Mouse (Mus musculus) frontal cortex, postnatal 25 days (tissue): ENCODE measurements around the gene Ccz1.
"Not testable (repeated sequence)": the region's sequence is repeated elsewhere in the genome, so short reads cannot be mapped to it uniquely, and the experiment has no call there.

Experiments used
- DNase-seq, 2 experiments: peaks; one replicate each; pipeline ENCODE4 v3.0.0; 2022; ENCODE audit warnings: low spot score in 2 of 2

Gene Ccz1

GRCm38 (mm10) chr5:144014551-144015311 is at the start of gene Ccz1:
Ccz1 (minus strand) TSS chr5:144014877.
- peak; percentile 54 to 57 for DNase-seq

GRCm38 (mm10) chr5:144064093-144064492 is 49.4 kb upstream of the Ccz1 start:
- no peak for DNase-seq

- DNase-seq: no peak
Measured at GRCm38 (mm10) chr5:144054340-144054739, 39.7 kb upstream of the Ccz1 start.

- DNase-seq: no peak
Measured at GRCm38 (mm10) chr5:144053450-144053849, 38.8 kb upstream of the Ccz1 start.

GRCm38 (mm10) chr5:144051268-144051667 is 36.6 kb upstream of the Ccz1 start:
- no peak for DNase-seq

DNA sequence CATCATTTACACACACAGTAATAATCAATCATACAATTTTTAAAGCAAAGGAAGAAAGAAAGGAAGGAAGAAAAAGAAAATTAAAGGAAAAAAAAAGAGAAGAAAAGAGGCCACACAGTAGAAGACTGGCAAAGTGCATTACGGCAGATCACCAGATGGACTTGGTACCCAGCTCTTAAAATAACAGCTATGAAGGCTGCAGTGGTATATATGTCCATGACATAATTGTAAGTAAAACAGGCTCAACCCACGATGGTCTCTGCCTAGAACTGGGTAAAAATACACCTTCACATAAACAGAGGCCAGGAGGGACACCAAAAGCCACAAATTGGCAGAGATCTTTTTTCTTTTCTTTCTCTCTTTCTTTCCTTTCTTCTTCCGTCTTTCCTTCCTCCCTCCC is 35.2 kb upstream of the Ccz1 start:
- no peak for DNase-seq

- DNase-seq: no peak
Measured at GRCm38 (mm10) chr5:144047324-144047723, 32.6 kb upstream of the Ccz1 start.

- no peak for DNase-seq
Measured at GRCm38 (mm10) chr5:144043166-144043565, 28.5 kb upstream of the Ccz1 start.

DNA sequence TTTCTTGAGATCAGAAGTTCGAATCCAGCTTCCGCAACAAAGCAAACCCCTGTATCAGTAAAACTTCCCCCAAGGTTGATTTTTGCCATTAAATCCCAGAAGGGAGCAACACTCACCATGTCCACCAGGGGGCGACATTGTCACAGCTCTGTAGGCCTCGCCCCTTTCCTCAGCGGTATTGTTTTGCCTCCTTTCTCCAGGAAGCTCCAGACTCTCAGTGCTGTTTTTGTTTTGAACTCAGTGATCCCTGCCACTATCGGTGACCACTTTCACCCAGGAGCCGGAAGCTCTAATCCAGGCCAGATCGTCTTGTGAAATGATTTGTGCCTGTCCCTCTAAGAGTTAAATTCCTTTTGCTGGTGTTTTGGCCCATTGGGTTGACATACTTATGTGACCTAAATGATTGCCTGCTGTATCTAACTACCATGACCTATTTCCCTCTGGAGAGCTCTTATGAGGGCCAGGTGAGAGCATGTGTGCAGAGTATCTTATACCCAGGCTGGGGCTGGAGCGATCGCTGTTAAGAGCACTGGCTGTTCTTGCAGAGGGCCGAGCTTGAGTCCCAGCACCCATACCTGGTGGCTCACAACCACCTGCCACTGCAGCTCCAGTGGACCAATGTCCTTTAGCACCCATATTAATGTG is 26.2 kb upstream of the Ccz1 start:
- DNase-seq: peak; percentile 67 to 68

DNA sequence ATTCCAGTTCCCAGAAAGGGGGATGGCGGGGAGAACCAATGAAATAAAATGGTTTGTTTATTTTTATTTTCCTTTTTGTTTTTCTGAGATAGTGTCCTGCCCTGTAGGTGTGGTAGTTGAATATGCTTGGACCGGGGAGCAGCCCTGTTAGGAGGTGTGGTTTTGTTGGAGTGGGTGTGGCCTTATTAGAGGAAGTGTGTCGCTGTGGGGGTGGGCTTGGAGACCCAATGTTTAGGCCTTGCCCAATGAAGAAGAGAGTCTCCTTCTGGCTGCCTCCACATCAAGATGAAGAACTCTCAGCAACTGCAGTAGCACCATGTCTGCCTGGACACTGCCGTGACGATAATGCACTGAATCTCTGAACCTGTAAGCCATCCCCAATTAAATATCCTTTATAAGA is 25.2 kb upstream of the Ccz1 start:
- DNase-seq: no peak

GRCm38 (mm10) chr5:144039156-144039675 is 24.5 kb upstream of the Ccz1 start:
- no peak for DNase-seq

DNA sequence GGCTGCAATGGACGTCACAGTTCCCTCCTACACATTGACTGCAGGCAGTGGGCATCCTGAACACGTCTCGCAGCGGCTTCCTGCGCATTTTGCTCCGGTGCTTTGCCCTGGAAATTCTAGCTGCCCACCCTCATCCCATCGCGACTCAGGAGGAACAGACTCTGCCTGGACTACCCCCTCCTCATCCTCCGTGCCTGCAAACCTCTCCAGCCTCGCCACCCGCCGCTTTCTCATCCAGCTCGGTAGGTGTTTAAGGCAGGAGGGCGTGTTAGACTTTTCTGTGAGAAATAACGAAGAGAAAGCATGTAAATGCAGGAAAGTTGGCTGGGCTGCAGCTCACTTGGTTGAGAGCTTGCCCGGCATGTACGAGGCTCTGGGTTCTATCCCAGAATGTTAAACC is 22.3 kb upstream of the Ccz1 start:
- DNase-seq: no peak

DNA sequence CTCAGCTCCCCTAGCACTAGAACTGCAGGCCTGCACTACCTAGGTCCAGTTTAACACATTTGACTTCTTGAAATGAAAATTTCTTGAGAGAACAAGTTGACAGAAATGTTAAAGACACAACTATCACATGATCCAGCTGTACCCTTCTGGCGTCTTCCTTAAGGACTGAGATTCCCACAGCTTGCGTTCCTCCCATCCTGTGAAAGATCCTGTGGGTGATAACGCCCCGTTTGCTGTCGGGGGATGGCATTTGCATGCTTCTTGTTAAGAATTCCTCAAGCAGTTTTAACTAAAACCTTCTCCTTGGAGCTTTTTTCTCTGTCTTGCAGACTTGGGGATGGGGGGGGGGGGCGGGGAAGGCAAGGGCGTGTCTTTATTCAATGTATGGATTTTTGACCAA is 19.9 kb upstream of the Ccz1 start:
- DNase-seq: no peak

GRCm38 (mm10) chr5:144032491-144032890 is 17.8 kb upstream of the Ccz1 start:
- no peak for DNase-seq

- DNase-seq: no peak
Measured at GRCm38 (mm10) chr5:144026620-144027263, 12.1 kb upstream of the Ccz1 start, which contains the start of gene Ocm. Ocm (minus strand) TSS chr5:144026670.

GRCm38 (mm10) chr5:144015845-144016244 is 1.2 kb upstream of the Ccz1 start:
- DNase-seq: no peak

DNA sequence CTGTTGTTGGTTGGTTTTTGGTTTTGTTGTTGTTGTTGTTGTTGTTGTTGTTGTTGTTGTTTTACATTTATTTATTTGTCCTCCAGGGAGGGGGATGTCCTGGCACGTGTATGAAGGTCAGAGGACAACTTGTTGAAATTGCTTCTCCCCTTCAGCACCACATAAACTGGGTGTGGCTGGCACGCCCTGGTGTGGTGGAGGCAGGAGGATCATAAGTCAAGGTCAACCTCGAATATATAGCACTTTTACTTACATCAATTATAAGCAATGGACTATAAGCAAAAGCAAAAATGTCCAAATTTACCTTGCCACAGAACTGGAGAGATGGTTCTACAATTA is 604 bp upstream of the Ccz1 start:
- DNase-seq: no peak

- not testable (repeated sequence) for DNase-seq
Measured at GRCm38 (mm10) chr5:144013366-144014134, 1.1 kb downstream of the Ccz1 start.

GRCm38 (mm10) chr5:144002461-144003192 is 12.1 kb downstream of the Ccz1 start:
- DNase-seq: no peak

- DNase-seq: no peak
Measured at GRCm38 (mm10) chr5:143999409-143999808, 15.3 kb downstream of the Ccz1 start.
